Mouse (Mus musculus): ENCODE measurements at regions not wholly inside any gene's neighbourhood (a gene's known extent, or its start where the extent isn't known, plus 50 kb on each side); places are given as distances from the start of the nearest gene placed in this dataset.

DNA sequence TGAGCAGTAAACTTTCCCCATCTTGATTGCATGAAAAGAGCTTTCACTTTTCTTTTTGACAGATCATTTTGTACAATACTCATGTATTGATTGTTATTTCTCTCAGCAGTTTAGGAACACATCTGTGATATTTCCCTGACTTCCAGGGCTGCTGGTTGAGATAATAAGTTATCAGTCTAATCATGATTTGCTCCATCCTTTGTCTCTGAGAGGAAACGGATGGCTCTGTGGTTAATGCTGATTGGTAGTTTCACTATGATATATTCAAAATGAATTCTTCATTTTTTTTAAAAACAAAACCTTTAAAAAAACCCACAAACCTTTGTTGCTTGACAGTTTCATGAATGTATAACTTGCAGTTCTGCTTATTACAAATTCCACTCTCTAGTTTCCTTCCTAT, 160.8 kb downstream of the Pdgfra start:
- Histone ChIP-seq H3K9ac (replicated peaks; ENCODE audit: low read length) (no peak overlapping the region), H3K36me3 (ENCODE audit: control insufficient read depth, insufficient read depth, low read length) (no peaks in the 10 kb centered on the region), H3K4me1 (ENCODE audit: control insufficient read depth, insufficient read depth, low read length) (no peaks in the 10 kb centered on the region), H3K4me2 (ENCODE audit: low read length) (no peak overlapping the region), H3K27ac (replicated peaks; ENCODE audit: low read depth, low read length) (no peak overlapping the region), H3K9me3 (ENCODE audit: control insufficient read depth, low read length) (no peaks in the 10 kb centered on the region), H3K4me3 (replicated peaks; ENCODE audit: low read depth, low read length) (no peak overlapping the region), H3K27me3 (ENCODE audit: control insufficient read depth, insufficient read depth, low read length) (no peaks in the 10 kb centered on the region)
- 91% methylated on average over 1 of the region's 1 CpGs for WGBS
- ATAC-seq (ENCODE audit: low FRiP score, low TSS enrichment) (no peak), DNase-seq (no peak)

DNA sequence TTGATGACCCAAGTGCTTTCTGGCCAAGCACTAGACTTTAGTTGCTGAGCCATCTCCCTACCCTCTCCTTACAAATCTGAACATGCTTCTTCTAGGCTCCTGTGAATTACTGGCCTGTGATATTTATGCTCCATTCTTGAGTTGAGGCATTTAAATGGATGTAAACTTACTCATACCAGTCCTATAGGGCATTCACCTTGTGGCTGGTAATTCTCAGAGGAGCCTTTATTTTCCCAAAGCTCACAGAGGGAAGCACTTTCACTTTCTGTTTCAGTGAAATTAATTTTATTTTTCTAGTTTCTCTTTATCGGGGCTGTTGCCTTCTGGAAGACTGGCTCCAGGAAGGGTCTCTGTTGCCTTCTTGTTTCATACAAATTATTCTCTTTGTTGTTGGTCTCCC, 163.9 kb downstream of the Pdgfra start:
- ATAC-seq (ENCODE audit: low FRiP score, low TSS enrichment), result no peak
- Histone ChIP-seq H3K4me2 (ENCODE audit: low read length) (no peak overlapping the region), H3K27ac (replicated peaks; ENCODE audit: low read depth, low read length) (no peak overlapping the region), H3K4me3 (replicated peaks; ENCODE audit: low read depth, low read length) (no peak overlapping the region), H3K4me1 (ENCODE audit: control insufficient read depth, insufficient read depth, low read length) (no peaks in the 10 kb centered on the region), H3K9ac (replicated peaks; ENCODE audit: low read length) (no peak overlapping the region), H3K9me3 (ENCODE audit: control insufficient read depth, low read length) (no peaks in the 10 kb centered on the region), H3K36me3 (ENCODE audit: control insufficient read depth, insufficient read depth, low read length) (no peaks in the 10 kb centered on the region), H3K27me3 (ENCODE audit: control insufficient read depth, insufficient read depth, low read length) (no peaks in the 10 kb centered on the region)
- 90% methylated on average over 1 of the region's 1 CpGs for WGBS
- DNase-seq, result no peak

DNA sequence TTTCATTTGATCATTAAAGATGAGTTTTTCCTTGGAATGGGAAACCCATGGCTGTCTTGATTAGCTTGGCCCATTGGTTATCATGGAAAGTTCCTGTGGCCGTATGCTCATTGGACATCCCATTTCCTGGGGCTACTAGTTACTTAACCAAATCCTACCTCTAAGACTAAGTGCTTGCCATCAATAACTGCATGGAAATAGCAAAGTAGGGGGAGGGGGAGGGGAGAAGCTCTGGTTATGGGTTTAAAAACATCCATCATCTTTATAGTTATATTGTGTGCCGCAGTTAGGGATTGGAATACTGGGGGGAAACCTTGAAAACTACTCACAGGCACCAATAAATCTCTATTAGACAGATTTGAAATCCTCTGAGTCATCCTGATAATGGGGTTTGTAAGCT, 168.4 kb downstream of the Pdgfra start:
- H3K4me3 ChIP-seq (replicated peaks; ENCODE audit: low read depth, low read length), result no peak overlapping the region
- no peaks in the 10 kb centered on the region for H3K9me3 ChIP-seq (ENCODE audit: control insufficient read depth, low read length)
- no peaks in the 10 kb centered on the region for H3K4me1 ChIP-seq (ENCODE audit: control insufficient read depth, insufficient read depth, low read length)
- ATAC-seq (ENCODE audit: low FRiP score, low TSS enrichment), result no peak
- no peak overlapping the region for H3K4me2 ChIP-seq (ENCODE audit: low read length)
- H3K9ac ChIP-seq (replicated peaks; ENCODE audit: low read length), result no peak overlapping the region
- no peak for DNase-seq
- H3K27ac ChIP-seq (replicated peaks; ENCODE audit: low read depth, low read length), result no peak overlapping the region
- H3K27me3 ChIP-seq (ENCODE audit: control insufficient read depth, insufficient read depth, low read length), result no peaks in the 10 kb centered on the region
- WGBS, result 89% methylated on average over 2 of the region's 2 CpGs
- no peaks in the 10 kb centered on the region for H3K36me3 ChIP-seq (ENCODE audit: control insufficient read depth, insufficient read depth, low read length)

DNA sequence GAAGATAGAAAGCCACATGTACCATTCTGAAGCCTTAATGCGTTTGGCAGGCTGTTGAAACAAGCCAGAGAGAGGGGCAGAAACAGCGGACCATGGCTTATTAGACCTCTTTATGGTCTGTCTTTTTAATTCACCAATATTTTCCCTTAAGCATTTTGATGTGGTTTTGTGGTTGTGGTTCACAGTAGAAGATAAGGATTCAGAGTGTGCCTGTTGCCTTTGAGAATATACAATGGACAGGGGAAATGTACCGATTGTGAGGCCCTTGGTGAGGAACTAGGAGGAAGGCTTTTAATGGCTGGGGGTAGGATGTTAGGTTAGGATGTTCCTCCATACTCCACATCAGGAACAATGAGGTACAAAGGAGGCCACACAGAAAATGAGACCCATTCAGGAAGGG, 182.0 kb downstream of the Pdgfra start:
- Histone ChIP-seq H3K36me3 (ENCODE audit: control insufficient read depth, insufficient read depth, low read length) (no peaks in the 10 kb centered on the region), H3K9ac (replicated peaks; ENCODE audit: low read length) (no peak overlapping the region), H3K4me2 (ENCODE audit: low read length) (no peak overlapping the region), H3K27me3 (ENCODE audit: control insufficient read depth, insufficient read depth, low read length) (no peaks in the 10 kb centered on the region), H3K27ac (replicated peaks; ENCODE audit: low read depth, low read length) (no peak overlapping the region), H3K4me3 (replicated peaks; ENCODE audit: low read depth, low read length) (no peak overlapping the region), H3K4me1 (ENCODE audit: control insufficient read depth, insufficient read depth, low read length) (peaks cover 7% of the 10 kb centered on the region; the same call in 1 of the 2 replicates), H3K9me3 (ENCODE audit: control insufficient read depth, low read length) (no peaks in the 10 kb centered on the region)
- DNase-seq (no peak), ATAC-seq (ENCODE audit: low FRiP score, low TSS enrichment) (no peak)
- 84% methylated on average over 3 of the region's 3 CpGs for WGBS

DNA sequence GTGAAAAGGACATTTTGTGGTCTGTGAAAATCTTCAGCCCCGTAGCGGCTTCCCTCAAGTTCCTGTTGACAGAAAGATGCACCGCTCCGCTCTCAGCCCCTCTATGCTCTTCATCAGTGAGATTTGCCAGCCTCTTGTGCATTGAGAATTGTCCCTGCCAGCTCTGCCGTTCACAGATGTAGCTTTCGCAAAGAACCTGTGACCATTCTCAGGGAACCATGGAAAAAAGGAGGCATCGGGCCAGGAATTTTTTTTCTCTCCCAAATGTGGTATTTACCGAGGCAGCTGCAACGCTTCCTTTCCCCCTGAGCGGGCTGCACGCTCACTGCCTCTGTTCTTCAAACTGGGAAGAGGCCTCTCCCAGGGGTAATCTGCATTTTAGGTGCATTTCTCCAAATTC, 184.4 kb downstream of the Pdgfra start:
- ATAC-seq (ENCODE audit: low FRiP score, low TSS enrichment) (no peak), DNase-seq (peak; percentile 50)
- peaks cover 7% of the 10 kb centered on the region; the same call in 1 of the 2 replicates for H3K4me1 ChIP-seq (ENCODE audit: control insufficient read depth, insufficient read depth, low read length)
- H3K4me2 ChIP-seq (ENCODE audit: low read length), result no peak overlapping the region
- no peak overlapping the region for H3K4me3 ChIP-seq (replicated peaks; ENCODE audit: low read depth, low read length)
- H3K27ac ChIP-seq (replicated peaks; ENCODE audit: low read depth, low read length), result no peak overlapping the region
- H3K36me3 ChIP-seq (ENCODE audit: control insufficient read depth, insufficient read depth, low read length), result no peaks in the 10 kb centered on the region
- H3K9me3 ChIP-seq (ENCODE audit: control insufficient read depth, low read length), result no peaks in the 10 kb centered on the region
- no peak overlapping the region for H3K9ac ChIP-seq (replicated peaks; ENCODE audit: low read length)
- WGBS, result 48% methylated on average over 11 of the region's 11 CpGs
- no peaks in the 10 kb centered on the region for H3K27me3 ChIP-seq (ENCODE audit: control insufficient read depth, insufficient read depth, low read length)

DNA sequence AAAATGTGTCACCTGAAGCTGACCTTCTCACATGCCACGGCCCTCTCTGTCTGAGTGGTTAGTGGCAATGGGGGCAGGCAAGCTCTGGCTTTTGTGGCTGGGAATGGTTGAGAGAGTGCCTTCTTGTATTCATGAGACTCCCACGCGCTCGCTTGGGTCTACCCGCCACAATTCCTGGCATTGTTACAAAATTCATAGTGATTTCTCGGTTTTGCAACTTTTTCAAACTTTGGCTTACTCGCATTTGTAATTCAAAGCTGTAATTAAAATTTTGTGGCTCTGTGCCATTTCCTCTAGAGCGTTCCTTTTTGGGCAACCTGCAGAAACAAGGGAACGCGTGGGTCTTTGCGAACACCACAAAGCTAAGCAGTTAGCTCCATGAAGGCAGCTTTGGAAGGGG, 186.3 kb downstream of the Pdgfra start:
- no peaks in the 10 kb centered on the region for H3K9me3 ChIP-seq (ENCODE audit: control insufficient read depth, low read length)
- WGBS, result 85% methylated on average over 11 of the region's 11 CpGs

DNA sequence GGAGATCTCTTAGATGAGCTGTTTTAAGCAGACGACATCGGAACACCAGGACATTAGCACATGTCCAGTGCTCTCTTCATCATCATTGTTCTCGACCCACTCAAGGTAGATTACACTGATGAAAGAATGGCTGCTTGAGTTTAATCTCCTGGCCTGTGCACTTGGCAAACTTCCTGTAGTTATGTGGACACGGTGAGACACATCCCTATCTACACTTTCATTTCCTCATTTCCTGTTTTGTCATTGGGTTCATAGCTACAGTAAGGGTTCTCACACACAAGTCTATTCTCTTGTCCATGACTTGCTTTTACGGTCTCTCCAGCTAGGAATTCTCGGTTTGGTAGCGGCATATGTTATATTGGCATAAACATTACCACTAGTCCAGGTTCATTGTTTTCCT, 190.5 kb downstream of the Pdgfra start:
- DNase-seq, result no peak
- no peak overlapping the region for H3K4me2 ChIP-seq (ENCODE audit: low read length)
- peaks cover 3% of the 10 kb centered on the region; the same call in 1 of the 2 replicates for H3K27me3 ChIP-seq (ENCODE audit: control insufficient read depth, insufficient read depth, low read length)
- H3K36me3 ChIP-seq (ENCODE audit: control insufficient read depth, insufficient read depth, low read length), result no peaks in the 10 kb centered on the region
- ATAC-seq (ENCODE audit: low FRiP score, low TSS enrichment), result no peak
- H3K4me1 ChIP-seq (ENCODE audit: control insufficient read depth, insufficient read depth, low read length), result peaks cover 4% of the 10 kb centered on the region; the same call in 1 of the 2 replicates
- no peak overlapping the region for H3K4me3 ChIP-seq (replicated peaks; ENCODE audit: low read depth, low read length)
- no peak overlapping the region for H3K27ac ChIP-seq (replicated peaks; ENCODE audit: low read depth, low read length)
- WGBS, result 93% methylated on average over 7 of the region's 7 CpGs
- H3K9me3 ChIP-seq (ENCODE audit: control insufficient read depth, low read length), result no peaks in the 10 kb centered on the region
- no peak overlapping the region for H3K9ac ChIP-seq (replicated peaks; ENCODE audit: low read length)

More for the DNA sequence above, 186.3 kb downstream of the Pdgfra start:
- Histone ChIP-seq H3K27me3 (ENCODE audit: control insufficient read depth, insufficient read depth, low read length) (no peaks in the 10 kb centered on the region), H3K4me3 (replicated peaks; ENCODE audit: low read depth, low read length) (no peak overlapping the region), H3K36me3 (ENCODE audit: control insufficient read depth, insufficient read depth, low read length) (no peaks in the 10 kb centered on the region), H3K4me1 (ENCODE audit: control insufficient read depth, insufficient read depth, low read length) (peaks cover 7% of the 10 kb centered on the region; the same call in 1 of the 2 replicates), H3K27ac (replicated peaks; ENCODE audit: low read depth, low read length) (no peak overlapping the region), H3K4me2 (ENCODE audit: low read length) (no peak overlapping the region), H3K9ac (replicated peaks; ENCODE audit: low read length) (no peak overlapping the region)
- ATAC-seq (ENCODE audit: low FRiP score, low TSS enrichment) (no peak), DNase-seq (no peak)

DNA sequence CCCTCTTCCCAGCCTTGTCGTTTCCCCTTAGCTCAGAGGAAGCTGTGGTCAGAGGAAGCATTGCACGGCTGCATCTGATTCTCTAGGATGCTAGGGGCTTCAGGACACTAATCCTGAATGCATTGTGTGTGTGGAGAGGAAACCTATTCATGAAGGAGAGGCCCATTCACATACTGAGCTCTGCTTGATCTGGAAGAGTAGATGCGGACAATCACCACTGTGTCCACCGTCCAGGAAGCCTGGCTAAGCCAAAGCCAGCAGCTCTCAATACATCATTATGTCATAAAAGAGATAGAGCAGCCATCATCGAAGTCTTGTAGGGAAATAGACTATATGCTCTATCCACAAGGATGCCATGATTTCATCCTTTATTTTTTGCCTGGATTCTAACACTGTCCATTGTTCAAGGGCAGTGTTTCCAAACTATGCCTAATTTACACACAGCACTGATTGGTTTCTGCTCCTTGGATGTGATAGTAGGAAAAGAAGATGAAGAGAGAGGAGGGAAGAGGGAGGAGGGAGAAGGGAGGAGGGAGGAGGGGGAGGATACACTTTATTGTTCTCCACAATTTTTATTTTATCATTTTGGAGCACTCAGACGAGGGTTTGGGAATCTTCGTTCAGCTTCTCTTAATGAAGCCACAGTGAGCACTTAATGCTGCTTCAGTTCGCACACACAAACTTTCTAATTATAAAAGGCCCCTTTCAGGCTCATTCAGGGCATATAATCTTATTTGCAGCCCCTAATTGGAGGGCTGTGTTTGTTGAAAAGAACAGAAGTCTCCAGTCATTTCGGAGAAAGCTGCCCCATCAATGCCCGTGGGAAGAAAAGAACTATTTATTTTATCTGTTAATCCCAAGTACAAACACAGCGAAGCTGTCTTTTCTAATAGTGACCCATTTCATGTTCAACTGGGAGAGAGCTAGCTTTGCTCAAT, 195.0 kb downstream of the Pdgfra start:
- Histone ChIP-seq H3K4me3 (replicated peaks; ENCODE audit: low read depth, low read length) (no peak overlapping the region), H3K27me3 (ENCODE audit: control insufficient read depth, insufficient read depth, low read length) (peaks cover 25% of the 10 kb centered on the region), H3K9ac (replicated peaks; ENCODE audit: low read length) (no peak overlapping the region), H3K9me3 (ENCODE audit: control insufficient read depth, low read length) (no peaks in the 10 kb centered on the region), H3K27ac (replicated peaks; ENCODE audit: low read depth, low read length) (no peak overlapping the region), H3K4me2 (ENCODE audit: low read length) (no peak overlapping the region), H3K36me3 (ENCODE audit: control insufficient read depth, insufficient read depth, low read length) (no peaks in the 10 kb centered on the region), H3K4me1 (ENCODE audit: control insufficient read depth, insufficient read depth, low read length) (peaks cover 4% of the 10 kb centered on the region; the same call in 1 of the 2 replicates)
- DNase-seq (peak; percentile 67), ATAC-seq (ENCODE audit: low FRiP score, low TSS enrichment) (no peak)
- WGBS, result 4% methylated on average over 11 of the region's 11 CpGs

DNA sequence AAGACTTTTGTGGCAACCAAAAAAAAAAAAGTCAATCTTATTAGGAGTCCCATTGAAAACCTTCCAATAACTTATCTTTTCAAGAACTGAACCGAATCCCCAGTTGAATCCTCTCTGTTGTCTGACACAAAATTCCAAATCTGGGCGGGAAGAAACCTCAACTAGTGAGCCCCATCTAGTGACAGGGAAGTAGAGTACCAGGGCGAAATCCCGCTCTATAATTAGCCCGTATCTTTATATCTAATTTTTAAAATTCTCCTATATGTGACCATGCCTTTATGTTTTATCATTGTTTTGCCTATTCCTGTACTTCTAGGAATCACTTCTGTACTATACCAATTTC, 195.7 kb downstream of the Pdgfra start:
- ATAC-seq (ENCODE audit: low FRiP score, low TSS enrichment) (no peak), DNase-seq (no peak)
- H3K9ac ChIP-seq (replicated peaks; ENCODE audit: low read length), result no peak overlapping the region
- H3K27me3 ChIP-seq (ENCODE audit: control insufficient read depth, insufficient read depth, low read length), result peaks cover 25% of the 10 kb centered on the region
- no peaks in the 10 kb centered on the region for H3K9me3 ChIP-seq (ENCODE audit: control insufficient read depth, low read length)
- H3K36me3 ChIP-seq (ENCODE audit: control insufficient read depth, insufficient read depth, low read length), result no peaks in the 10 kb centered on the region
- no peak overlapping the region for H3K4me2 ChIP-seq (ENCODE audit: low read length)
- H3K4me1 ChIP-seq (ENCODE audit: control insufficient read depth, insufficient read depth, low read length), result peaks cover 4% of the 10 kb centered on the region; the same call in 1 of the 2 replicates
- no peak overlapping the region for H3K4me3 ChIP-seq (replicated peaks; ENCODE audit: low read depth, low read length)
- H3K27ac ChIP-seq (replicated peaks; ENCODE audit: low read depth, low read length), result no peak overlapping the region
- 28% methylated on average over 5 of the region's 5 CpGs for WGBS

Data from midbrain, embryonic 14.5 days (tissue).